Mouse (Mus musculus): Measurements from ENCODE around the gene Kdsr.

- TF ChIP-seq GATA1 (IDR thresholded peaks at IDR 0.05; ENCODE audit: low read length) (no peak), TAL1 (IDR thresholded peaks at IDR 0.05; ENCODE audit: low read length) (no peak)
Measured at GRCm38 (mm10) chr1:106739810-106740209, 19.7 kb downstream of the Kdsr start.
